Mouse (Mus musculus) liver, postnatal 0 days (tissue): ENCODE measurements at regions not wholly inside any gene's neighbourhood (a gene's known extent, or its start where the extent isn't known, plus 50 kb on each side); places are given as distances from the start of the nearest gene placed in this dataset.

Experiments
- CTCF ChIP-seq: sonication (generic); IDR thresholded peaks from 2 replicates; pipeline ENCODE4 v1.5.1; 2016; ENCODE audit warnings: antibody characterized with exemption, low read depth
- EP300 ChIP-seq: IDR thresholded peaks from 2 replicates; pipeline ENCODE4 v1.6.1; 2016; ENCODE audit warnings: antibody characterized with exemption, low read depth, mild to moderate bottlenecking

DNA sequence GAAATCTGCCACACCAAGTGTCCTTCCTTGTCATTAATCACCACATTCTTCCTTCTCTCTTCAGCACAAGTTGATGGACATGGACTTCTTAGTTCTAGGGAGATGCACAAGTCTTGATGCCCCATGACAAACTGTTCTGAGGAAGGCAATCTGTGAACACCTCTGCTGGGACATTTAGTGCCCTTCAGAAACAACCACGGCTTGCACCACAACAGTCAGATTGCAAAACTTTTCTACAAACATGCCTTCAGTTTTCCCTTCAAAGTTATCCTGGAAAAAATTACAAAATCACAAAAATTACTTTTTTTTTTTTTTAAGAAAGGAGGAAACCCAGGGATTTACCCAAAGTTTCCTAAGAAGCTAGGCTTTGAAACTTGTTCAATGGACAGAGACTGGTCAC is 291.5 kb downstream of the Tshz3 start:
- TF ChIP-seq CTCF: no peak
- no peak for TF ChIP-seq EP300
